Mouse (Mus musculus) lung, postnatal 4 days (tissue): ENCODE data around the gene Slc2a2.

ENCODE experiments used
- DNase-seq, 2 experiments: peaks; one replicate each; pipeline ENCODE4 v3.0.0; 2021

Slc2a2 gene

GRCm38 (mm10) chr3:28697797-28698196 is at the start of gene Slc2a2:
Gene Slc2a2 (plus strand): TSS chr3:28697903.
- no peak for DNase-seq

GRCm38 (mm10) chr3:28652574-28652973 is 45.1 kb upstream of the Slc2a2 start:
- DNase-seq: no peak

GRCm38 (mm10) chr3:28653043-28653442 is 44.7 kb upstream of the Slc2a2 start:
- no peak for DNase-seq

GRCm38 (mm10) chr3:28654740-28655139 is 43.0 kb upstream of the Slc2a2 start:
- no peak for DNase-seq

- DNase-seq: no peak
Observed at GRCm38 (mm10) chr3:28658349-28658748, 39.4 kb upstream of the Slc2a2 start.

- DNase-seq: no peak
Observed at GRCm38 (mm10) chr3:28680851-28681250, 16.9 kb upstream of the Slc2a2 start.

GRCm38 (mm10) chr3:28681866-28682265 is 15.8 kb upstream of the Slc2a2 start:
- DNase-seq: no peak

GRCm38 (mm10) chr3:28682411-28682810 is 15.3 kb upstream of the Slc2a2 start:
- no peak for DNase-seq

GRCm38 (mm10) chr3:28685510-28685909 is 12.2 kb upstream of the Slc2a2 start:
- DNase-seq: no peak

- DNase-seq: no peak
Observed at GRCm38 (mm10) chr3:28694811-28695210, 2.9 kb upstream of the Slc2a2 start.

GRCm38 (mm10) chr3:28695608-28696007 is 2.1 kb upstream of the Slc2a2 start:
- no peak for DNase-seq

- no peak for DNase-seq
Observed at GRCm38 (mm10) chr3:28696162-28696561, 1.5 kb upstream of the Slc2a2 start.

- DNase-seq: no peak
Observed at GRCm38 (mm10) chr3:28699601-28700000, 1.9 kb downstream of the Slc2a2 start.

GRCm38 (mm10) chr3:28705522-28706137 is 7.9 kb downstream of the Slc2a2 start:
- DNase-seq: no peak

GRCm38 (mm10) chr3:28706736-28707135 is 9.0 kb downstream of the Slc2a2 start:
- no peak for DNase-seq

- no peak for DNase-seq
Observed at GRCm38 (mm10) chr3:28709740-28710139, 12.0 kb downstream of the Slc2a2 start.

GRCm38 (mm10) chr3:28713913-28714698 is 16.4 kb downstream of the Slc2a2 start:
- DNase-seq: no peak

GRCm38 (mm10) chr3:28718521-28718920 is 20.8 kb downstream of the Slc2a2 start:
- no peak for DNase-seq

- DNase-seq: no peak
Observed at GRCm38 (mm10) chr3:28721218-28721617, 23.5 kb downstream of the Slc2a2 start.

- DNase-seq: peak; percentile 26 to 60
Observed at GRCm38 (mm10) chr3:28721838-28722237, 24.1 kb downstream of the Slc2a2 start.

GRCm38 (mm10) chr3:28722531-28722930 is 24.8 kb downstream of the Slc2a2 start:
- no peak for DNase-seq

- DNase-seq: no peak
Observed at GRCm38 (mm10) chr3:28723534-28723933, 25.8 kb downstream of the Slc2a2 start.

- DNase-seq: no peak
Observed at GRCm38 (mm10) chr3:28725203-28725602, 27.5 kb downstream of the Slc2a2 start.

GRCm38 (mm10) chr3:28726356-28726755 is 28.7 kb downstream of the Slc2a2 start:
- DNase-seq: no peak

GRCm38 (mm10) chr3:28734712-28735111 is 37.0 kb downstream of the Slc2a2 start:
- no peak for DNase-seq
